In genomic region chr11:48764119-48764518, GRCm38 (mm10) we compare ENCODE assay signal across 33 mouse cellular contexts.
"Had no signal": no experiment of that assay in that cellular context is flagged by ENCODE, and none has a peak within 500 bp of the region (broad histone marks: within the 10 kb centered on the region; RNA-seq: fewer than 3 reads in every experiment).

No protein-coding gene starts in this region.

- H3K27ac ChIP-seq: heart, embryonic 13.5 days; heart, embryonic 15.5 days; hindbrain, embryonic 10.5 days; hindbrain, embryonic 12.5 days; hindbrain, embryonic 13.5 days; hindbrain, embryonic 14.5 days; hindbrain, embryonic 15.5 days; hindbrain, postnatal 0 days; intestine, embryonic 15.5 days; kidney, embryonic 15.5 days; kidney, postnatal 0 days; layer of hippocampus, adult 2 months; left cerebral cortex, adult 2 months had no signal

- H3K4me2 ChIP-seq: heart, embryonic 12.5 days; heart, embryonic 13.5 days; heart, embryonic 15.5 days; hindbrain, embryonic 12.5 days; hindbrain, embryonic 13.5 days; hindbrain, embryonic 14.5 days; hindbrain, embryonic 15.5 days; intestine, embryonic 15.5 days; kidney, embryonic 15.5 days had no signal

- ATAC-seq: hindbrain, embryonic 16.5 days; hindbrain, postnatal 0 days; inflammation-experienced regulatory T-cells, adult 6 months; intestine, embryonic 15.5 days; intestine, embryonic 16.5 days; intestine, postnatal 0 days had no signal

- H3K4me1 ChIP-seq: heart, embryonic 12.5 days; heart, embryonic 13.5 days; heart, embryonic 15.5 days; hindbrain, embryonic 10.5 days; hindbrain, embryonic 12.5 days; hindbrain, embryonic 13.5 days; hindbrain, embryonic 15.5 days; intestine, embryonic 15.5 days had no signal

- H3K9ac ChIP-seq: heart, embryonic 12.5 days; heart, embryonic 13.5 days; heart, embryonic 15.5 days; hindbrain, embryonic 12.5 days; hindbrain, embryonic 13.5 days; hindbrain, embryonic 14.5 days; hindbrain, embryonic 15.5 days; intestine, embryonic 15.5 days; kidney, embryonic 15.5 days had no signal

- H3K27me3 ChIP-seq: heart, embryonic 12.5 days; heart, embryonic 15.5 days; hindbrain, embryonic 12.5 days; hindbrain, embryonic 13.5 days; hindbrain, embryonic 15.5 days; intestine, embryonic 15.5 days; kidney, embryonic 15.5 days had no signal

- DNase-seq: heart, postnatal 10 days; heart, postnatal 14 days; heart, postnatal 36 days; heart, postnatal 4 days; kidney, adult 11 months; kidney, adult 18-20 months; kidney, adult 2 months; kidney, adult 8-10 months; kidney, postnatal 10 days; kidney, postnatal 14 days; kidney, postnatal 25 days; kidney, postnatal 36 days; kidney, postnatal 4 days; layer of hippocampus, adult 9-11 months; layer of hippocampus, postnatal 36 days had no signal

- H3K36me3 ChIP-seq: heart, embryonic 12.5 days; heart, embryonic 13.5 days; heart, embryonic 15.5 days; hindbrain, embryonic 10.5 days; hindbrain, embryonic 12.5 days; hindbrain, embryonic 13.5 days; hindbrain, embryonic 15.5 days; intestine, embryonic 15.5 days; kidney, embryonic 15.5 days had no signal

- H3K9me3 ChIP-seq: heart, embryonic 12.5 days; heart, embryonic 13.5 days; heart, embryonic 15.5 days; hindbrain, embryonic 10.5 days; hindbrain, embryonic 12.5 days; hindbrain, embryonic 13.5 days; hindbrain, embryonic 15.5 days; intestine, embryonic 15.5 days; kidney, embryonic 15.5 days had no signal

- H3K4me3 ChIP-seq: heart, embryonic 12.5 days; heart, embryonic 13.5 days; heart, embryonic 15.5 days; hindbrain, embryonic 10.5 days; hindbrain, embryonic 12.5 days; hindbrain, embryonic 13.5 days; hindbrain, embryonic 15.5 days; intestine, embryonic 15.5 days; kidney, embryonic 15.5 days; layer of hippocampus, adult 2 months; left cerebral cortex, adult 2 months had no signal
